Mouse (Mus musculus): ENCODE data around the gene Tmprss11a. TPM values are rescaled to one million over a fixed set of nuclear protein-coding genes. Genes with fewer than 3 reads are reported as not detected.

The Tmprss11a gene
- polyA plus RNA-seq (2017; shearing (Covaris generic)), result 1 to 10 TPM in 1 of 2 experiments, under 1 TPM in 1; 0.13 to 1.7 TPM

DNA sequence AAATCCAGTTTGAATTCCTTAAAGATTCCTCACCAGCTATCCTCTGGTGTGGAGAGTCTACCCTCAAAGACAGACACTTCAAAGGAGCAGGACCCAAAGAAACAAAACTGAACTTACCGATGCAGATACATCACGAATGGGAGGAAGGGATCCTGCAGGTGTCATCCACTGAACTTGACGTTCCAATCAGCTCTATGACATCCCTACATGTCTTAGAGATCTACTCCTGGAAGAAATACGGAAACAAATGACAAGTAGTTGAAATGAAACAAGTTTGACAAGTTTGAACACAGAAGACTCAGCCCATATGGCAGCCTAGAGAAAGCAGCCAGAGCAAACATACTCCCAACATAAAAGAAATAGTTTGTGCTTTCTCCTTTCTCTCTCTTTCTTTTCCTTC lies at the start of gene Tmprss11a:
Tmprss11a (minus strand) TSS at position 101 of the 400 bp plus-strand sequence.

DNA sequence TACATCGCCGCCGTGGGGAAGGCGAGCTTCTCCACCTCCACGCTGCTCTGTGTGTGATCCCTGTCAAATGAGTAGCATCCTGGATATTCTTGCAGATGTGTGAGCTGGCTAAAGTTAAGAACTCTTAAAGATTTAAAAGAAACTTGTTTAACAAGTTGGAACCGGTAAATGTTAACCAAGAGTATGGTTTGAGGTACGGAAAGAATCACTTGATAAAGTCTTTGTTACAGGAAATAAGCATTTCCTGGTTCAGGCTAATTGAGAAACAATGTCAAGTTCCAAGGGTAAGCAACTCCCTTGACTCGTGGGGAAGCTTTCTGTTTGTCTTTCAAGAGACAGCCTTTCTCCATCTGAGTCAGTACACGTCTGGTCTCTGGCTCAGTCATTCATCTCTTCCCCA lies 49.7 kb upstream of the Tmprss11a start, which contains the start of gene Tmprss11g:
Tmprss11g (minus strand) TSS at position 101 of the 400 bp plus-strand sequence.

DNA sequence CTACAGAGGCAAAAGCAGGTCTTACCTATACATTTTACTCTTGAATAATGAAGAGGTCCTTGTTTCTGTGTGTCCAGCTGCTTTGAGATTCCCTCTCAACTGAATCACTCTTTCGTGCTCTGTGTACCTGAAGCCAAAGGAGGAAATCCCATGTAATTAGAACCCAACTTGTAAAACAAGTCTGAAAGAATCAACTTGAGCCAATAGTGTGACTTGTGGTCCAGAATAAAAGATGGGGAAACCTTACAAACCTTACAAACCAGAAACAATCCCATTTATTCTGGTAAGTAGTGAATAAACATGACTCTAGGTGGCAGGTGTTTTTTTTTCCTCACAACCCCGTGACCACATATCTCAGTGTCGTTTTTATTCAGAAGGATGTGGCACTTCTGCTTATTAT lies 95.5 kb downstream of the Tmprss11a start, which contains the start of gene Tmprss11d:
Tmprss11d (minus strand) TSS at position 101 of the 400 bp plus-strand sequence.

Other genes with a start within 250 kb of the Tmprss11a start
- not detected for gene Tmprss11c, start 179.7 kb downstream of the Tmprss11a start, polyA plus RNA-seq (2017; shearing (Covaris generic))
- under 1 TPM; 0.13 to 0.38 TPM for gene Tmprss11d, start 95.6 kb downstream of the Tmprss11a start, polyA plus RNA-seq (2017; shearing (Covaris generic))
- under 1 TPM; 0.20 to 0.24 TPM for gene Tmprss11g, start 49.6 kb upstream of the Tmprss11a start, polyA plus RNA-seq (2017; shearing (Covaris generic))
- gene Tmprss11f, start 163.4 kb upstream of the Tmprss11a start, polyA plus RNA-seq (2017; shearing (Covaris generic)), result under 1 TPM in 1 of 2 experiments, not detected in 1; 0.18 TPM
- gene Tmprss11b, start 207.4 kb upstream of the Tmprss11a start, polyA plus RNA-seq (2017; shearing (Covaris generic)), result not detected

Data from inflammation-experienced regulatory T-cells (primary cell).